Mouse (Mus musculus) testis, adult 2 months (tissue): ENCODE data around the gene Reln. TPM values are rescaled to one million over a fixed set of nuclear protein-coding genes. Genes with fewer than 3 reads are reported as not detected.

Experiments used
- H3K27ac ChIP-seq: fragments of 200-500 bp; 2 replicates; pipeline ENCODE4 v1.5.1; 2012; ENCODE audit warnings: low read depth, low read length; ENCODE audit not compliant: control insufficient read depth, insufficient read depth
- H3K27me3 ChIP-seq: fragments of 200-500 bp; 2 replicates; pipeline ENCODE4 v1.6.1; 2012; ENCODE audit warnings: mild to moderate bottlenecking, low read length, moderate library complexity; ENCODE audit not compliant: control insufficient read depth, insufficient read depth
- H3K36me3 ChIP-seq: fragments of 200-500 bp; 2 replicates; pipeline ENCODE4 v1.6.1; 2012; ENCODE audit warnings: mild to moderate bottlenecking, low read length; ENCODE audit not compliant: control insufficient read depth, insufficient read depth
- H3K4me1 ChIP-seq: fragments of 200-500 bp; 2 replicates; pipeline ENCODE4 v1.6.1; 2012; ENCODE audit warnings: low read length; ENCODE audit not compliant: control insufficient read depth, insufficient read depth
- H3K4me3 ChIP-seq: fragments of 200-500 bp; 2 replicates; pipeline ENCODE4 v1.5.1; 2012; ENCODE audit warnings: low read depth, mild to moderate bottlenecking, low read length, moderate library complexity, mixed read lengths; ENCODE audit not compliant: control insufficient read depth
- CTCF ChIP-seq: fragments of 200-500 bp; IDR thresholded peaks from 2 replicates; pipeline ENCODE4 v1.5.1; 2012; ENCODE audit warnings: low read depth, mild to moderate bottlenecking, inconsistent platforms, low read length, moderate library complexity; ENCODE audit not compliant: control insufficient read depth, insufficient read depth, insufficient replicate concordance
- POLR2A ChIP-seq: fragments of 200-500 bp; IDR thresholded peaks from 2 replicates; pipeline ENCODE4 v1.6.1; 2012; ENCODE audit warnings: low read depth, mild to moderate bottlenecking, inconsistent platforms, low read length, moderate library complexity; ENCODE audit not compliant: control insufficient read depth
- polyA plus RNA-seq: library from polyadenylated mRNA; depleted of rRNA; stranded (reverse); fragments of >200 nt; gene quantifications from 2 replicates; pipeline ENCODE4 v1.2.3, GENCODE M21; 2012

The Reln gene
- polyA plus RNA-seq, 1 experiment = 11.5 TPM

DNA sequence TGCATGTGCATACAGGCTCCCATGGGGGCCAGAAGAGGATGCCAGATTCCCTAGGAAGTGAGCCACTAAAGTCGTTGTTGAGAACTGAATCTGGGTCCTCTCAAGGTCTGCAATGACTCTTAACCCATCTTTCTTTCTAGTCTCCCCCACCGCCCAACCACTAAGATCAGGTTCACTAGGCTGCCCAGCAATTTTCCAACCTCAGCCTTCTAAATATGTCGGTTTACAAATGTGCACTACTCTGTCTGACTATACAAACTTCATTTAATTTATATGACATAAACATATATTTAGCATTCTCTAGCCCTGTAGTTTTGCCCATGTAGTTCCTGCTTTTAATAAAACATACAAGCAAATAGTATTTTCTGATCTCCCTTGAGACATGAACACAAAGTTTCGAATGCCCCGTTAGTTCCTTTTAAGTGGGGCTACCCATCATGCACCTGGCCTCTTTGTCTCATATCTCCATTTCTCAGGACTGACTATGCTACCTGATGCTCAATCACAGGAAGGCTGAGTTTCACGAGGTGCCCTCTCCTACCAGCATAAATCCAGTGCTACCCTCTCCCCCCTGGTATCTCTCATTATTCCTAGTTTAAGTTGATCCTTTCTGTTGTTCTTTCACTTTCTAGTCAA is 317.1 kb downstream of the Reln start:
- no peaks in the 10 kb centered on the region for H3K36me3 ChIP-seq

DNA sequence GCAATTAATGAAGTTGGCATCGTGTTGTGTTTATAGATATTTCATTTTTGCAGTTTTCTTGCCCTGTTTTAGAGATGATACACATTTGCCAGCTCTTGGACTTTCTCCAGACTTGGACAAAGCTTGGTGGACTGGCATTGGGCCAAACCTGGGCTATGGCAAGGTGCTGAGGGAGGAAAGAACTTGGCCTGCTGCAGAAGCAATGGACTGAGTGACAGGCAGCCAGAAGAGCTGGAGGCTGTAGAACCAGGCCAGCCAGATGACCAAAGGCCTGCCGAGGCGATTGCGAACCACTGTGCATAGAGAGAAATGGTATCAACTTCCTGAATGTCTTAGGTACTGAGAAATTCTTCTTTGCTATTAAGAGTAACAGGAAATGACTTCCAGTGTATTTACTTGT is 318.8 kb downstream of the Reln start:
- Histone ChIP-seq H3K4me1 (no peaks in the 10 kb centered on the region), H3K4me3 (no peak overlapping the region), H3K36me3 (no peaks in the 10 kb centered on the region), H3K27me3 (no peaks in the 10 kb centered on the region), H3K27ac (no peak overlapping the region)
- TF ChIP-seq CTCF = no peak
- no peak for TF ChIP-seq POLR2A

More for the DNA sequence above, 317.1 kb downstream of the Reln start:
- TF ChIP-seq POLR2A (no peak), CTCF (no peak)
- Histone ChIP-seq H3K4me3 (no peak overlapping the region), H3K4me1 (no peaks in the 10 kb centered on the region), H3K27me3 (no peaks in the 10 kb centered on the region), H3K27ac (no peak overlapping the region)

DNA sequence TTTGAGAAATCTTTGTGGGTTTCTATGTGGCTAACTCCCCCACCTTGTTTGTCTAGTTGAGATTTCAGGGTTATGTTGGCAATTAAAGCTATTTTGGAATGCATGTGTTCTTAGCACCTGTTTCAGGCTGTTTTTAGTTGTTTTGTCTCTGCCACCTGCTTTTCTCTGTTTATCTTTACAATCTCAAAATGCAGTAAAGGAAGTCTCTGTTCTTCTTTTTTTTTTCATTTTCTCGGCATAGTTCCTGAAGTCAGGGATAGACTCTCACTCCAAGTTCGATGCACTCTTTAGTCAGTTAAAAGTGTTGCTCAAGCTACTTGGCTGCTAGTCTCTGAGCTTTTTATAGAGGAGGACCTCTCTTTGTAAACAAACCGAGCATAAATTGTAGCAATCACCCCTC is 320.4 kb downstream of the Reln start:
- TF ChIP-seq CTCF (no peak), POLR2A (no peak)
- Histone ChIP-seq H3K36me3 (no peaks in the 10 kb centered on the region), H3K4me3 (no peak overlapping the region), H3K4me1 (no peaks in the 10 kb centered on the region), H3K27me3 (no peaks in the 10 kb centered on the region), H3K27ac (no peak overlapping the region)

DNA sequence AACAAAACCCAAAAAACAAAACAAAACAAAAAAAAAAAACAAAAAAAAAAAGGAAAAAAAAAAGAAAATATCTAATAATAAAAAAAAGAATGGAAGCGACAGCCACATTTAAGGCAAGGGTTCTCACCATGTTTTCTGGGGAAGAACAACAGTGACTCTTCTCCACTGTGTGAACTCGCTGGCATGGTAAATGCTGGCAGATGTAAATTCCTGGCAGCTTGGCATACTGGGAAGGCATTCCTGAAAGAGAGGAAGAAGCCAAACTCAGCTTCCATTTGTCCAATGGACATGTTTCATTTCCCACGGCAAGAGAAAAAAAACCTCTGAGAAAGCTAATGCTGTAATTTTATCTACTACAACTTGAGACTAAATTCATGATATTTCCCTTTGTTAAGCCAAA is 326.6 kb downstream of the Reln start:
- Histone ChIP-seq H3K36me3 (no peaks in the 10 kb centered on the region), H3K27me3 (no peaks in the 10 kb centered on the region), H3K4me3 (no peak overlapping the region), H3K4me1 (no peaks in the 10 kb centered on the region), H3K27ac (no peak overlapping the region)
- TF ChIP-seq CTCF (no peak), POLR2A (no peak)

DNA sequence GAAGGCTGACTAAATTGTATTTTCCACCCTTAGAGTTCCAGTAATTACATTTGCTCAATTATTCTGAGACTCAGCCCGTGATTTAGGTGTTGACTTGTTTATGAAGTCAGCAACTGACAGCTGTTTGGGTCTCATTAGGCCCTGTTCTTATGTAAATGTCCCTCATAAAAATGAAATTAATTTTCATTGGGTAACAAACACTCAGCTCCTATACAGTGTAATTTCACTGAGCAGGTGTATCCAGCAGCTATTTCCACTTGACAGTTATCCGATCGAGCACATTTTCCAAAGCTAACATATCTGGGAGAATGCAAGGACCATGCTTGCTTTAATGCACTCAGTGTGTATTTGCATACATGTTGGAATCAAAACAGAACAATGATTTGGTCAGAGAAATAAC is 330.0 kb downstream of the Reln start:
- TF ChIP-seq POLR2A = no peak
- no peak for TF ChIP-seq CTCF
- Histone ChIP-seq H3K27me3 (no peaks in the 10 kb centered on the region), H3K4me3 (no peak overlapping the region), H3K27ac (no peak overlapping the region), H3K36me3 (no peaks in the 10 kb centered on the region), H3K4me1 (no peaks in the 10 kb centered on the region)

DNA sequence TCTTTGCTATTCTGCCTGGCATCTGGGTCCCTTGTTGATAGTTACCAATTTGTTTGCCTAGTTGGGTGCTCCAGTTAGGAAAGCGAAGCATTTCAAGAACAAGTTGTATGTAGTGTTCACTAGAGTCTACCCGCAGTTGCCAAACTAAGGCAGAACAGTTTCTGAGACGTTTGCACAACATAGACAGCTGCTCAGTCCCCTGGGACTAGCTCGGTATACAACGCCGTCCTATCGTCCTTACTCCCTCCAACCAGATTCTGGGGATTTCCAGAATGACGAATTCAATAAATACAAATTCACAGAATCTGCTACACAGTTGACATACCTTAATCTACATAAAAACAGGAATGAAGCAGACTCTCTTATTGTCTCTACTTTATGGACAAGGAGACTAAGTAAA is 335.4 kb downstream of the Reln start:
- TF ChIP-seq CTCF (no peak), POLR2A (no peak)
- Histone ChIP-seq H3K4me3 (no peak overlapping the region), H3K27ac (no peak overlapping the region), H3K27me3 (no peaks in the 10 kb centered on the region), H3K4me1 (no peaks in the 10 kb centered on the region), H3K36me3 (no peaks in the 10 kb centered on the region)

DNA sequence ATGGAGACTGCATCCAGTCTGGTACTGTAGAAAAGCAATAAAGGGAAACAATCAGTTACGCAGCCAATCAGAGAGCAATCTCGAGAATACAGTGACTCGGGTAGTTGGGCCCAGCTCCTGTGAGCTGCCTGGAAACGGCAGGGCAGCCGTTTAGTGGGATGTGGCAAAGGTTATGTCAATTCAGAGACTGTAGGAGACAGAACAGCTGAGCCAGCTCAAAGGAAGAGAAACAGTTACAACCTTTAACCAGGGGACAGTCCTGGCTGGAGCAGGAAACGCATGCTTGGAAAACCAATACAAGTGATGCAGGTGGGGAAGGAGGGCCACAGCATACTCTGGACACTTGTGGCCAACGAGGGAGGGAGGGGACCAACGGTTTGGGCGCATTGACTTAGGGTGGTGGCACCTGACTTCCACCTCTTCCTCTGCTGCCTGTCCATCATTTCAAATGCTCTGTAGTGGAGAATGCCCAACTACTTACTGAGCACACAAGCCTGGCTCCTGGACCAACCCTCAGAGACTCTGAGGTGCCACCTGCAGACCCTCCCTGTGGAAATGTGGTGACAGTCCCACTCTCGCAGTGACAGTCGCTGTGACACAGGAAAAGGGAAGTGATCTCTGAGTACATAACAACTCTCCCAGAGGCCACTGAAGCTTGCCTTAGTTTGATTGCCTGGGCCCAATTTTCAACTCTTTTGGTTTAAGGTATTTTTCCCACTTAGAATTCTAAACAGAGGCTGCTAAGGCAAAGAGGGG is 337.0 kb downstream of the Reln start:
- H3K4me3 ChIP-seq = no peak overlapping the region
- no peaks in the 10 kb centered on the region for H3K27me3 ChIP-seq
- no peaks in the 10 kb centered on the region for H3K36me3 ChIP-seq
- H3K27ac ChIP-seq = no peak overlapping the region
- H3K4me1 ChIP-seq = no peaks in the 10 kb centered on the region
- TF ChIP-seq CTCF (no peak), POLR2A (no peak)
